Mouse (Mus musculus): ENCODE data around the gene Dhcr7. TPM values are rescaled to one million over a fixed set of nuclear protein-coding genes. Genes with fewer than 3 reads are reported as not detected.

Dhcr7 gene
- total and polyA plus RNA-seq, 2 experiments from 2014 or later, result 10.8 to 27.7 TPM

- no peaks in the 10 kb centered on the region for H3K9me3 ChIP-seq (replicated peaks; ENCODE audit: control insufficient read depth, low read length)
- no peak overlapping the region for H3K27ac ChIP-seq (ENCODE audit: low read depth)
- no peak overlapping the region for H3K4me3 ChIP-seq (ENCODE audit: low read depth, low read length)
- H3K27me3 ChIP-seq (ENCODE audit: control insufficient read depth, insufficient read depth, low read length), result 0 out of 2 replicates have a peak, but pooled peaks cover 3% of the 10 kb centered on the region
- no peak for ATAC-seq (ENCODE audit: insufficient read depth, low read depth)
- no peaks in the 10 kb centered on the region for H3K36me3 ChIP-seq (replicated peaks; ENCODE audit: control insufficient read depth, insufficient read depth, low read length)
- 77% methylated on average over 2 of the region's 2 CpGs for WGBS
- TF ChIP-seq CTCF (IDR thresholded peaks at IDR 0.05; ENCODE audit: low read depth), result no peak
- TF ChIP-seq EP300 (IDR thresholded peaks at IDR 0.05; ENCODE audit: low read depth), result no peak
- no peak overlapping the region for H3K4me2 ChIP-seq (ENCODE audit: low read depth, low read length)
- DNase-seq (ENCODE audit: low spot score), result no peak
- H3K9ac ChIP-seq (replicated peaks; ENCODE audit: low read depth, low read length), result no peak overlapping the region
- no peaks in the 10 kb centered on the region for H3K4me1 ChIP-seq (ENCODE audit: control insufficient read depth, insufficient read depth)
Observed at GRCm38 (mm10) chr7:143891146-143891545, 68.2 kb downstream of the Dhcr7 start.

- ATAC-seq (ENCODE audit: insufficient read depth, low read depth), result no peak
- no peak for TF ChIP-seq CTCF (IDR thresholded peaks at IDR 0.05; ENCODE audit: low read depth)
- TF ChIP-seq EP300 (IDR thresholded peaks at IDR 0.05; ENCODE audit: low read depth), result no peak
- no peak for DNase-seq (ENCODE audit: low spot score)
Observed at GRCm38 (mm10) chr7:143892361-143892760, 69.4 kb downstream of the Dhcr7 start.

More at GRCm38 (mm10) chr7:143892361-143892760, 69.4 kb downstream of the Dhcr7 start:
- Histone ChIP-seq H3K9ac (replicated peaks; ENCODE audit: low read depth, low read length) (no peak overlapping the region), H3K4me3 (ENCODE audit: low read depth, low read length) (no peak overlapping the region), H3K27ac (ENCODE audit: low read depth) (no peak overlapping the region), H3K36me3 (replicated peaks; ENCODE audit: control insufficient read depth, insufficient read depth, low read length) (no peaks in the 10 kb centered on the region), H3K4me1 (ENCODE audit: control insufficient read depth, insufficient read depth) (no peaks in the 10 kb centered on the region), H3K27me3 (ENCODE audit: control insufficient read depth, insufficient read depth, low read length) (no peaks in the 10 kb centered on the region), H3K9me3 (replicated peaks; ENCODE audit: control insufficient read depth, low read length) (no peaks in the 10 kb centered on the region), H3K4me2 (ENCODE audit: low read depth, low read length) (no peak overlapping the region)
- 52% methylated on average over 2 of the region's 2 CpGs for WGBS

Small RNAs within 50 kb of the gene (microRNA-seq; reads per million reads assigned to microRNA genes)
- not detected for gene Gm22064

Other genes with a start within 250 kb of the Dhcr7 start
- gene Cars, start 223.1 kb upstream of the Dhcr7 start, total RNA-seq (2014; rRNA removed; ENCODE audit: low replicate concordance), result 7.0 and 15.4 TPM in 2 replicates
- gene Cars, start 223.1 kb upstream of the Dhcr7 start, polyA plus RNA-seq (2015; fragmentation: Nextera tagmentation; extraction: Ambion mirVana), result 14.7 TPM in 2 replicates
- 0.12 and 0.84 TPM in 2 replicates for gene Tnfrsf26, start 194.4 kb upstream of the Dhcr7 start, total RNA-seq (2014; rRNA removed; ENCODE audit: low replicate concordance)
- 0.37 and 0.38 TPM in 2 replicates for gene Tnfrsf26, start 194.4 kb upstream of the Dhcr7 start, polyA plus RNA-seq (2015; fragmentation: Nextera tagmentation; extraction: Ambion mirVana)
- 1.9 and 3.2 TPM in 2 replicates for gene Tnfrsf22, start 173.5 kb upstream of the Dhcr7 start, total RNA-seq (2014; rRNA removed; ENCODE audit: low replicate concordance)
- 2.6 and 2.9 TPM in 2 replicates for gene Tnfrsf22, start 173.5 kb upstream of the Dhcr7 start, polyA plus RNA-seq (2015; fragmentation: Nextera tagmentation; extraction: Ambion mirVana)
- 2.0 and 2.5 TPM in 2 replicates for gene Tnfrsf23, start 137.3 kb upstream of the Dhcr7 start, total RNA-seq (2014; rRNA removed; ENCODE audit: low replicate concordance)
- 1.9 and 2.3 TPM in 2 replicates for gene Tnfrsf23, start 137.3 kb upstream of the Dhcr7 start, polyA plus RNA-seq (2015; fragmentation: Nextera tagmentation; extraction: Ambion mirVana)
- gene Osbpl5, start 66.2 kb upstream of the Dhcr7 start, total RNA-seq (2014; rRNA removed; ENCODE audit: low replicate concordance), result 57.4 and 58.7 TPM in 2 replicates
- 16.3 and 18.1 TPM in 2 replicates for gene Osbpl5, start 66.2 kb upstream of the Dhcr7 start, polyA plus RNA-seq (2015; fragmentation: Nextera tagmentation; extraction: Ambion mirVana)
- gene Mrgprg, start 56.2 kb upstream of the Dhcr7 start, total RNA-seq (2014; rRNA removed; ENCODE audit: low replicate concordance), result not detected in 2 replicates
- not detected in 2 replicates for gene Mrgprg, start 56.2 kb upstream of the Dhcr7 start, polyA plus RNA-seq (2015; fragmentation: Nextera tagmentation; extraction: Ambion mirVana)
- gene Mrgpre, start 38.6 kb upstream of the Dhcr7 start, total RNA-seq (2014; rRNA removed; ENCODE audit: low replicate concordance), result 0.93 and 3.9 TPM in 2 replicates
- gene Mrgpre, start 38.6 kb upstream of the Dhcr7 start, polyA plus RNA-seq (2015; fragmentation: Nextera tagmentation; extraction: Ambion mirVana), result 0.92 and 0.96 TPM in 2 replicates
- 8.4 and 11.3 TPM in 2 replicates for gene Nadsyn1, start 296 bp upstream of the Dhcr7 start, total RNA-seq (2014; rRNA removed; ENCODE audit: low replicate concordance)
- gene Nadsyn1, start 296 bp upstream of the Dhcr7 start, polyA plus RNA-seq (2015; fragmentation: Nextera tagmentation; extraction: Ambion mirVana), result 7.8 and 8.5 TPM in 2 replicates
- not detected in 2 replicates for gene Gm498, start 43.7 kb downstream of the Dhcr7 start, total RNA-seq (2014; rRNA removed; ENCODE audit: low replicate concordance)
- gene Gm498, start 43.7 kb downstream of the Dhcr7 start, polyA plus RNA-seq (2015; fragmentation: Nextera tagmentation; extraction: Ambion mirVana), result not detected in 2 replicates
- gene Shank2, start 178.8 kb downstream of the Dhcr7 start, total RNA-seq (2014; rRNA removed; ENCODE audit: low replicate concordance), result 0.95 and 3.3 TPM in 2 replicates
- 0.19 TPM in 2 replicates for gene Shank2, start 178.8 kb downstream of the Dhcr7 start, polyA plus RNA-seq (2015; fragmentation: Nextera tagmentation; extraction: Ambion mirVana)